Comparison of ENCODE assay signal across 24 mouse cellular contexts in genomic region chr12:83413684-83414083, GRCm38 (mm10).
"Had no signal": no experiment of that assay in that cellular context is flagged by ENCODE, and none has a peak within 500 bp of the region (broad histone marks: within the 10 kb centered on the region; RNA-seq: fewer than 3 reads in every experiment).

No protein-coding gene starts in this region.

- H3K27ac ChIP-seq: hindbrain, embryonic 13.5 days; hindbrain, embryonic 15.5 days; hindbrain, postnatal 0 days; kidney, embryonic 15.5 days; kidney, postnatal 0 days; limb, embryonic 13.5 days; limb, embryonic 15.5 days; liver, embryonic 12.5 days; liver, embryonic 14.5 days had no signal

- H3K27me3 ChIP-seq: heart, embryonic 13.5 days; heart, embryonic 15.5 days; hindbrain, embryonic 13.5 days; hindbrain, embryonic 15.5 days; kidney, embryonic 15.5 days; limb, embryonic 13.5 days; limb, embryonic 15.5 days had no signal

- H3K9me3 ChIP-seq: heart, embryonic 13.5 days; heart, embryonic 15.5 days; hindbrain, embryonic 13.5 days; hindbrain, embryonic 15.5 days; kidney, embryonic 15.5 days; limb, embryonic 13.5 days; limb, embryonic 15.5 days; liver, embryonic 12.5 days had no signal

- H3K4me3 ChIP-seq: heart, embryonic 13.5 days; heart, embryonic 15.5 days; hindbrain, embryonic 13.5 days; hindbrain, embryonic 15.5 days; kidney, embryonic 15.5 days; limb, embryonic 13.5 days; limb, embryonic 15.5 days; liver, embryonic 12.5 days had no signal

- H3K9ac ChIP-seq: heart, embryonic 15.5 days; hindbrain, embryonic 13.5 days; hindbrain, embryonic 15.5 days; kidney, embryonic 15.5 days; limb, embryonic 13.5 days; limb, embryonic 15.5 days; liver, embryonic 12.5 days; liver, embryonic 14.5 days had no signal

- H3K36me3 ChIP-seq: heart, embryonic 13.5 days; heart, embryonic 15.5 days; hindbrain, embryonic 13.5 days; hindbrain, embryonic 15.5 days; kidney, embryonic 15.5 days; limb, embryonic 13.5 days; limb, embryonic 15.5 days; liver, embryonic 12.5 days had no signal

- ATAC-seq: hindbrain, postnatal 0 days; intestine, embryonic 16.5 days; liver, embryonic 12.5 days had no signal

- H3K4me2 ChIP-seq: heart, embryonic 13.5 days; heart, embryonic 15.5 days; hindbrain, embryonic 13.5 days; hindbrain, embryonic 15.5 days; kidney, embryonic 15.5 days; limb, embryonic 13.5 days; limb, embryonic 15.5 days; liver, embryonic 12.5 days had no signal

- DNase-seq: gastrocnemius, postnatal 14 days; gastrocnemius, postnatal 36 days; heart, adult 18-20 months; heart, postnatal 14 days; heart, postnatal 36 days; kidney, adult 11 months; kidney, adult 2 months; kidney, adult 9 months; kidney, postnatal 14 days; kidney, postnatal 36 days; layer of hippocampus, postnatal 36 days; left cerebral cortex, postnatal 4 days had no signal
